Mouse (Mus musculus): Measurements from ENCODE around the gene Ncor1. TPM values are rescaled to one million over a fixed set of nuclear protein-coding genes. Genes with fewer than 3 reads are reported as not detected.

The Ncor1 gene
- 382 TPM for polyA plus RNA-seq (2014; fragmentation: Illumina TruSeq; extraction: RNeasy Lipid Tissue Mini Kit (QIAGEN cat#74804))

DNA sequence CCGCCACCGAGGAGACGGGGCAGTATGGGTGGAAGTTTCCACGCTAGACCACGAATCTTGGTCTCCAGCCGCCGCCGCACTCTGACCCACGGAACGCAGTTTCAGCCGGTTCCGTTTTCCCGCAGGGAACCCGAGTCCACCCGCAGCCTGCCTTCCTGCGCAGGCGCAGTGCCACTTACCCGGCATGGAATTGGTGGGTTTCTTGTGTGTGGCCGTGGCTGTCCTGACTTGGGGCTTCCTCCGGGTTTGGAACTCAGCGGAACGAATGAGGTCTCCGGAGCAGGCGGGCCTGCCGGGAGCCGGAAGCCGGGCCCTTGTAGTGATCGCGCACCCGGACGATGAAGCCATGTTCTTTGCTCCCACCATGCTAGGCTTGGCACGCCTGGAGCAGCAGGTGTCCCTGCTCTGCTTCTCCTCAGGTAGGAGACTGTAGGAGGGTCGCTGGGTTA is at the start of gene Ncor1, which contains the start of gene Pigl:
TSS of gene Ncor1 (minus strand) at position 266 of the 449 bp plus-strand sequence.
TSS of gene Pigl (plus strand) at position 185 of the 449 bp plus-strand sequence.

DNA sequence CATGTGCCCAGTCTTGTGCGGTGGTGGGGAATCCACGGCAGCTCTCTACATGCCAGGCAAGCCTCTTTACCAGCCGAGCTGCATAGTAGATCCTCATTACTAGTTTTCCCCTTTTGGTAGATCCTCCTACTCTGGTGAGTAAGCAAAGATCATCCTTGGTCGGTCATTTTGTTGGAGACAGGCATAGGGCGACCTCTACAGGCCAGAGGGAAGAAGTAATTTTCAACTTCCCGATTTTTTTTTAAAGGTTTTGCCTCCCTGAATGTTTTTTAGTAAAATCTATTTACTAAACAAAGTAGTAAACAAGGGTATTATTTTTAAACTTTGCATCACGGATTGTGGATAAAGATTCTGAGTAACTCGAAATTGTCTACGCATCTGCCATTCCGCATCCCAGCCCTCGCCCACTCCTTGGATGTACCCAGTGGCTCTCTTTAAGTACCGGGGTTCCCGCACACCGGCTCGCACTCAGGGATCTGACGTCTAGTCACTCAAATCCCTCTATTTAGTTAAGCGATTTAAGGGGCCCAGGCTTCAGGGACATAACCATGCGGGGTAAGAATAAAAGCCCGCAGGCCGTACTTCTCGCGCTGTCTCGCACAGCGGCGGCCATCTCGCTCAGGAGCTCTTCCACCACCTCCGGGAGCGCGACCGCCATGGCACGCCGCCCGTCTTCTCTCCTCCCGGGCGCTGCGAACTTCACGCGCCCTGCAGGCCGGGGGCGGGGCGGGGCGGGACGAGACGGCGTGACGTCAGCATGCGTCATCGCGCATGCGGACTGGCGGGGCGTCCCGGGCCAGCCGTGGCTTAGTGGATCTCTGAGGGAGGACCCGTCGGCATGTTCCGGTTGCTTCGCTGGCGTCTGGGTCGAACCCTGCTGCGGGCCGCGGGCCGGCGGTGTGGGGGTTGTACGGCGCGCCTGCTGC is 177.4 kb downstream of the Ncor1 start, which contains the start of the genes Zswim7 and Ttc19:
TSS of gene Zswim7 (minus strand) at position 701 of the 926 bp plus-strand sequence.
TSS of gene Ttc19 (plus strand) at position 799 of the 926 bp plus-strand sequence.

Other genes with a start within 250 kb of the Ncor1 start
- 1.8 TPM for gene Adora2b, start 209.6 kb downstream of the Ncor1 start, polyA plus RNA-seq (2014; fragmentation: Illumina TruSeq; extraction: RNeasy Lipid Tissue Mini Kit (QIAGEN cat#74804))
- 4.7 TPM for gene Zswim7, start 177.2 kb downstream of the Ncor1 start, polyA plus RNA-seq (2014; fragmentation: Illumina TruSeq; extraction: RNeasy Lipid Tissue Mini Kit (QIAGEN cat#74804))
- gene Ttc19, start 177.1 kb downstream of the Ncor1 start, polyA plus RNA-seq (2014; fragmentation: Illumina TruSeq; extraction: RNeasy Lipid Tissue Mini Kit (QIAGEN cat#74804)): 91.2 TPM
- 3.3 TPM for gene Pigl, start 81 bp downstream of the Ncor1 start, polyA plus RNA-seq (2014; fragmentation: Illumina TruSeq; extraction: RNeasy Lipid Tissue Mini Kit (QIAGEN cat#74804))
- 25.1 TPM for gene Cenpv, start 80.7 kb upstream of the Ncor1 start, polyA plus RNA-seq (2014; fragmentation: Illumina TruSeq; extraction: RNeasy Lipid Tissue Mini Kit (QIAGEN cat#74804))
- 32.7 TPM for gene Ubb, start 92.6 kb upstream of the Ncor1 start, polyA plus RNA-seq (2014; fragmentation: Illumina TruSeq; extraction: RNeasy Lipid Tissue Mini Kit (QIAGEN cat#74804))
- gene Trpv2, start 115.9 kb upstream of the Ncor1 start, polyA plus RNA-seq (2014; fragmentation: Illumina TruSeq; extraction: RNeasy Lipid Tissue Mini Kit (QIAGEN cat#74804)): 0.26 TPM
- gene Lrrc75a, start 190.0 kb upstream of the Ncor1 start, polyA plus RNA-seq (2014; fragmentation: Illumina TruSeq; extraction: RNeasy Lipid Tissue Mini Kit (QIAGEN cat#74804)): 30.0 TPM
- gene Mmgt2, start 190.1 kb upstream of the Ncor1 start, polyA plus RNA-seq (2014; fragmentation: Illumina TruSeq; extraction: RNeasy Lipid Tissue Mini Kit (QIAGEN cat#74804)): 27.8 TPM